Mouse (Mus musculus) neural tube, embryonic 15.5 days (tissue): ENCODE measurements at regions not wholly inside any gene's neighbourhood (a gene's known extent, or its start where the extent isn't known, plus 50 kb on each side); places are given as distances from the start of the nearest gene placed in this dataset.

Experiments
- ATAC-seq: fragments of 200-750 bp; cut with Nextera tagmentation; 2 replicates; pipeline ENCODE4 v1.8.0; 2017; ENCODE audit warnings: mild to moderate bottlenecking, moderate TSS enrichment, moderate library complexity; ENCODE audit not compliant: low FRiP score
- H3K27ac ChIP-seq: fragments of 300-500 bp; sonication (generic); replicated peaks from 2 replicates; pipeline ENCODE4 v1.5.1; 2015; ENCODE audit warnings: mild to moderate bottlenecking, inconsistent platforms
- H3K27me3 ChIP-seq: fragments of 300-500 bp; sonication (generic); replicated peaks from 2 replicates; pipeline ENCODE4 v1.6.1; 2015; ENCODE audit warnings: inconsistent platforms
- H3K36me3 ChIP-seq: fragments of 300-500 bp; sonication (generic); 2 replicates; pipeline ENCODE4 v1.6.1; 2015; ENCODE audit warnings: inconsistent platforms
- H3K4me1 ChIP-seq: fragments of 300-500 bp; sonication (generic); 2 replicates; pipeline ENCODE4 v1.6.1; 2015; ENCODE audit warnings: inconsistent platforms
- H3K4me2 ChIP-seq: fragments of 300-500 bp; sonication (generic); 2 replicates; pipeline ENCODE4 v1.6.1; 2015; ENCODE audit warnings: inconsistent platforms, mild to moderate bottlenecking, moderate library complexity
- H3K4me3 ChIP-seq: fragments of 300-500 bp; sonication (generic); replicated peaks from 2 replicates; pipeline ENCODE4 v1.5.1; 2015; ENCODE audit warnings: mild to moderate bottlenecking, inconsistent platforms
- H3K9ac ChIP-seq: fragments of 300-500 bp; sonication (generic); replicated peaks from 2 replicates; pipeline ENCODE4 v1.6.1; 2015; ENCODE audit warnings: mild to moderate bottlenecking, inconsistent platforms
- H3K9me3 ChIP-seq: fragments of 300-500 bp; sonication (generic); replicated peaks from 2 replicates; pipeline ENCODE4 v1.6.1; 2016; ENCODE audit warnings: inconsistent platforms
- WGBS: fragments of 180-500 bp; shearing (Covaris S2); methylation state at CpG from one replicate; pipeline ENCODE4 v1.1.7; 2015; ENCODE audit warnings: mixed read lengths; 5-methylcytosine and 5-hydroxymethylcytosine counted together

DNA sequence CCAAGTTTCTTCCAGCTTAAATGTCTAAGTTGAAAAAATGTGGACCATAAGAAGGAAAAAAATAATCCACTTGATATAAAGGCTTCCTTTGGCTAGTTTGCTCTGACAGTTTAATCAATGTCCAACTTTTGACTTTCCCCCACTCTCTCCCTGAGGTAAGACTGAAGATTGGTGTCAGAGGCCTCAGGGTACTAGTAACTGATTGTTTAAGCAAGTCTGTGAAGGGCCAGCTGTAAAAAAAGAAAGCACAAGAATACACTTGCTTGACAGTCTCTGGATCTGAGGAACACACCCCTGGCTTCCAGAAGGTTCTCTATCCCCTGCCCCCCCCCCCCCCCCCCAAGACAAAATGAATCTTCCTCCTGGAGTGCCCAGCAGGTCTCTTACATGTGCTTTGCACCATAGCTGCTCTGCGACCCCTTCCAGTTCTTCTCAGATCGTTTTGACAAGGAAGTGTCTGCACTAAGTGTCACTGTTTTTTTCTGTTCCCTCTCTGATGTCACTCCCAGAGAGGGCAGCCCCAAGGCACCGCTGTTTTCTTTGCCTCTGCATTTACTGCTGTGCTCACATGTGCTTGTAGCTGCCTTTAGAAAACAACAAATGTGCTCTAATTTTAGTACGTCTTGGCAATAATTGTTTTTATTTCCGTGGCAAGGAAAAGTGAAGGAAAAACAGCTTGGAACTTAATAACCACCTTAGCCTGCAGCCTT, 462.1 kb upstream of the Nr2f2 start:
- WGBS, result 49% methylated on average over 5 of the region's 5 CpGs
- ATAC-seq, result no peak
- no peak overlapping the region for H3K4me2 ChIP-seq

DNA sequence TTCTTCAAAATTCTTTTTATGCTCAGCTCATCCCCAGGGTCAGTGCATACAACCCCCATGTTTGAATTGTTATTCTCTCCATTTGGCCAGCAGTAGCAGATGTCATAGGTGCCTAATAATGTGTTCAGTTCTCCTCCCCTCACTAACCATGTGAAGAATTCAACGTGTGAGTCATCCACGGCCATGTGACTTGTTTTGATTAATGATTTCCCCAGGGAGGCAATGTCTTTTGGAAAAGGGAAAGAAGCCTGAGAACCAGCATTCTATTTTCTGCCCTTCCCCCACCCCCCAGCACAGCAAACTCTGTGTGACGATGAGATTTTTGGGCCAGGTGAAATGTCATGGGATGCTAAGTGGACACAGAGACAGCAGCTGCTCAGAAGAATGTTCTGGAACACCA, 459.5 kb upstream of the Nr2f2 start:
- H3K9ac ChIP-seq, result no peak overlapping the region
- H3K4me3 ChIP-seq, result no peak overlapping the region
- no peaks in the 10 kb centered on the region for H3K9me3 ChIP-seq
- WGBS, result 56% methylated on average over 3 of the region's 3 CpGs
- H3K36me3 ChIP-seq, result no peaks in the 10 kb centered on the region
- H3K27ac ChIP-seq, result no peak overlapping the region
- H3K27me3 ChIP-seq, result no peaks in the 10 kb centered on the region
- no peak overlapping the region for H3K4me2 ChIP-seq
- H3K4me1 ChIP-seq, result peaks cover 10% of the 10 kb centered on the region
- no peak for ATAC-seq

More for the DNA sequence above, 462.1 kb upstream of the Nr2f2 start:
- H3K27ac ChIP-seq, result no peak overlapping the region
- H3K9me3 ChIP-seq, result no peaks in the 10 kb centered on the region
- no peak overlapping the region for H3K4me3 ChIP-seq
- H3K36me3 ChIP-seq, result no peaks in the 10 kb centered on the region
- H3K9ac ChIP-seq, result no peak overlapping the region
- no peaks in the 10 kb centered on the region for H3K27me3 ChIP-seq
- H3K4me1 ChIP-seq, result no peaks in the 10 kb centered on the region

DNA sequence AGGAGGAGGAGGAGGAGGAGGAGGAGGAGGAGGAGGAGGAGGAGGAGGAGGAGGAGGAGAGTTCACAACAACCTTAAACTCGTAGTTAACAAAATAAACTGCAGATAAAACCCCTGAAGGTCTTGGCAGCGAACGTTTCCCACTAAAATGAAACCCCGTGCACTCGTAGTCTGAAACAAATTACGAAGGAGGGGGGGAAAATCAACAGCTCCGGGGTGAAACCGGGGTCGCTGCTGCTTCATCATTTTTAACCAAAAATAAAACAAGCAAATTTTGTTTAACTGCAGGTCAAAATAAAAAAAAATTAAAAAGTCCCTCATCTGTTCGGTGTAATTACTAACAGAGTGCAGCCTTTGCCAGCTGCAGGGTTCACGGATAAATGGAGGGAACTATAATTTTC, 456.5 kb upstream of the Nr2f2 start:
- H3K36me3 ChIP-seq, result no peaks in the 10 kb centered on the region
- no peaks in the 10 kb centered on the region for H3K27me3 ChIP-seq
- peaks cover 11% of the 10 kb centered on the region for H3K4me1 ChIP-seq
- no peaks in the 10 kb centered on the region for H3K9me3 ChIP-seq
- peak overlapping the region; percentile 52 for H3K4me2 ChIP-seq
- no peak overlapping the region for H3K9ac ChIP-seq
- peak overlapping the region; percentile 25 for H3K4me3 ChIP-seq
- no peak overlapping the region for H3K27ac ChIP-seq
- ATAC-seq, result no peak
- 13% methylated on average over 11 of the region's 11 CpGs for WGBS

DNA sequence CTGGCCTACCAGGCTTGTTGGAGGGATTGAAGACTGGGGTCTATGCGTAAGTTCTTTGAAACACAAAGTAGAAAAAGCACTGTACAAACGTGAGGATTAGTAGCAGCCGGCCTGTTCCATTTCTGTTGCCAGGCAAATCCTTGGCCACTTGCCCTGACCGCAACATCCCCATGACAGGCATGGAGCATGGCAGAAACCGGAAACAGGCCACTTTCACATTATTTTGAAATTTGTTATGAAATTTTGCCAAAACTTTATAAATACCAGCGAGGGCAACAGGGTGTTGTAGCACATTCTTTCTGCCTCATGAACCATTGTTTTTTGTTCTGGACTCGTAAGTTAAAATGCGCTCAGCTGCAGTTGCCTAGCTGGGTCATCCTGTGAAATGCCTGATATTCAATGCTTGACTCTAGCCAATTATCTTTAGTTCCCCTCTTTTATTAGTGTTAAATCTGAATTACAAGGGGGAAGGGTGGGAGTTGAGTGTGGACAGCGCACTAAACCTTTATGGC, 455.8 kb upstream of the Nr2f2 start:
- Histone ChIP-seq H3K27ac (0 out of 2 replicates have a peak overlapping the region, but pooled peaks have one; percentile 45), H3K4me2 (peak overlapping the region; percentile 52), H3K9ac (no peak overlapping the region), H3K27me3 (no peaks in the 10 kb centered on the region), H3K36me3 (no peaks in the 10 kb centered on the region), H3K4me1 (peaks cover 16% of the 10 kb centered on the region), H3K9me3 (no peaks in the 10 kb centered on the region), H3K4me3 (peak overlapping the region; percentile 14; the same call in 1 of the 2 replicates)
- peak; percentile 72; the same call in 1 of the 2 replicates for ATAC-seq
- WGBS, result 23% methylated on average over 9 of the region's 9 CpGs

DNA sequence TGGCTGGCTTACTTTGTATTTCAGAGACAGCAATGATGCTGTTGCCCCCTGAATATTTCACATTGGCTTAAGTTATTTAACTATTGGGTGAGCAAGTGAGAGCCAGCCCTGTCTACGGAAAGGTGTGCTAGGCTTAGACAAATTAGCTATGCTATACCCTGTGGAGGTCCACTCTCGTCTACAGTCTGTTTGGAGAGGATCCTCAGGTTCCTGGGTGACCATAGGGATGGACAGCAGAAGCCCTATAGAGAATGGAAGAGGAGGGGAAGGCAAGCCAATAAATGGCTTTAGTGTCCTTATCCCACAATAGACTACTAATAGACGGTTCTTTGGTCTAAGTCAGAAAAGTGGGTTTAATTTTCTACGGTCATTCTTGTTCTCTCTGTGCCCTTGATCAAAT, 455.3 kb upstream of the Nr2f2 start:
- H3K27me3 ChIP-seq, result no peaks in the 10 kb centered on the region
- peaks cover 21% of the 10 kb centered on the region for H3K4me1 ChIP-seq
- H3K9me3 ChIP-seq, result no peaks in the 10 kb centered on the region
- H3K9ac ChIP-seq, result no peak overlapping the region
- H3K4me3 ChIP-seq, result no peak overlapping the region
- 49% methylated on average over 4 of the region's 4 CpGs for WGBS
- H3K4me2 ChIP-seq, result no peak overlapping the region
- H3K36me3 ChIP-seq, result no peaks in the 10 kb centered on the region
- no peak overlapping the region for H3K27ac ChIP-seq
- no peak for ATAC-seq

DNA sequence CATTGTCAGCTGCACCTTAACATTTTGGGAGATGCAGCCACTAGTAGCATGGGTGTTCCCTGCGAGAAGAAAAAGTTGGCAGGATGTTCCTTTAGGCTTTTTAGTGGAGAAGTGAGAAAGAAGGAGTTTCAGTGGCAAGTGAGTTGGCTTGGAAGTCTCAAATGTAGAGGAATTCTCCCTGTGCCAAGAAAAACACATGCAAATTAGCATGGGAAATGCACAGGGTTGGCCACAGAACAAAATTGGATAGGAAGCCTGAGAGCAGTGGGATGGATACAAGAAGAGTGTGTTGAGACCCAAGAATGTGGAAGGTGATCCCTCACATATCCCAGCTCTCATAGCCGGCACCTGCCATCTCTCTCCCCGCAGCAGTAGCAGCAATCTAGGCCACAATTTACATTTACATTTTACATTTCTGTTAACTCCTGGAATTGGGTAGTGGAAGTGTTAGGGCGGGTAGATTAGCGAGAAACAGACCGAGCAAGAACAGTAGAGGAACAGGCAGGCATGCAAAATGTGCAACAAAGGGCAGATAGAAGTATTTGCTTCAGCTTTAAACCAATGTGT, 450.9 kb upstream of the Nr2f2 start:
- Histone ChIP-seq H3K27me3 (no peaks in the 10 kb centered on the region), H3K4me2 (no peak overlapping the region), H3K4me3 (no peak overlapping the region), H3K9me3 (no peaks in the 10 kb centered on the region), H3K9ac (no peak overlapping the region), H3K27ac (peak overlapping the region; percentile 29; the same call in 1 of the 2 replicates), H3K4me1 (peaks cover 14% of the 10 kb centered on the region; the same call in 1 of the 2 replicates), H3K36me3 (no peaks in the 10 kb centered on the region)
- WGBS, result 61% methylated on average over 6 of the region's 6 CpGs
- no peak for ATAC-seq

DNA sequence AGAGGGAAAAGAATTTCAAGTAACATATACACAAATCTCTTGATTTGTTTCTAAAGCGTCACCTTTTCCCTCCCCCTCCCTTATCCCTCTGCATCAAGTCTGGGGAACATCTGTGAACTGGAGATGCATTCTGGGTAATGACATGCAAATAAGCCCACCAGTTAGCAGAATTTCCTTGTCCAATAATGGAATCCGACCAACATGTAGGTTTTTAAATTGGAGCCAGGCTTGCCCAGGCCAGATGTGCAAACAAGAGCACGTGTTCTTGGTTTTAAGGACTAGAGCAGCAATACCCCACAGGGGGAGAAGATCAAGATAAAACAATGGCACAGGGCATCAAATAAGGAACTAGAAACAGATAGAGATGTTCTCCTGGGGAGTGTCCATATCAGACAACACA, 447.9 kb upstream of the Nr2f2 start:
- Histone ChIP-seq H3K9me3 (no peaks in the 10 kb centered on the region), H3K4me1 (peaks cover 11% of the 10 kb centered on the region; the same call in 1 of the 2 replicates), H3K36me3 (no peaks in the 10 kb centered on the region), H3K27ac (no peak overlapping the region), H3K9ac (no peak overlapping the region), H3K4me2 (no peak overlapping the region), H3K4me3 (no peak overlapping the region), H3K27me3 (no peaks in the 10 kb centered on the region)
- 47% methylated on average over 3 of the region's 3 CpGs for WGBS
- no peak for ATAC-seq

DNA sequence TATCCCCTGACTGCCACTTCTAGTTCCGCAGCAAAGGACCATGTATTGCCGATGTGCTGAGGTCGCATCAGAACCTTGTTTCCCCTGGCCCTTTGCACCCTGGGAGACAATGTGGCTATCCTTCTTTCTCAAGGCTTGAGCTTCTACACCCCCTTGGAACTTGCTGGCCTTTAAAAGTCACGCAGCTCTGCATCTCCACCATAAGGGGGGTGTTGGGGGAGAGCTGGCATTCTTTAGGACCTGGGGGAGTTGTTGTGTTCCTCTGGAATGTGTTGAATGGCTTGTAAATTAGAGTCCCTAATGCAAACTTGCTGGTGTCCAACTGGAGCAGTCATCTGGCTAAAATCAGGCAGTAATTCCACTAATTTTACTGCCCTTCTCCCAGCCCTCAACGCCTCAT, 446.6 kb upstream of the Nr2f2 start:
- H3K4me2 ChIP-seq, result no peak overlapping the region
- H3K4me1 ChIP-seq, result peaks cover 10% of the 10 kb centered on the region; the same call in 1 of the 2 replicates
- no peak overlapping the region for H3K9ac ChIP-seq
- H3K27ac ChIP-seq, result no peak overlapping the region
- H3K9me3 ChIP-seq, result no peaks in the 10 kb centered on the region
- no peak for ATAC-seq
- no peak overlapping the region for H3K4me3 ChIP-seq
- no peaks in the 10 kb centered on the region for H3K27me3 ChIP-seq
- WGBS, result 27% methylated on average over 5 of the region's 5 CpGs
- H3K36me3 ChIP-seq, result no peaks in the 10 kb centered on the region

DNA sequence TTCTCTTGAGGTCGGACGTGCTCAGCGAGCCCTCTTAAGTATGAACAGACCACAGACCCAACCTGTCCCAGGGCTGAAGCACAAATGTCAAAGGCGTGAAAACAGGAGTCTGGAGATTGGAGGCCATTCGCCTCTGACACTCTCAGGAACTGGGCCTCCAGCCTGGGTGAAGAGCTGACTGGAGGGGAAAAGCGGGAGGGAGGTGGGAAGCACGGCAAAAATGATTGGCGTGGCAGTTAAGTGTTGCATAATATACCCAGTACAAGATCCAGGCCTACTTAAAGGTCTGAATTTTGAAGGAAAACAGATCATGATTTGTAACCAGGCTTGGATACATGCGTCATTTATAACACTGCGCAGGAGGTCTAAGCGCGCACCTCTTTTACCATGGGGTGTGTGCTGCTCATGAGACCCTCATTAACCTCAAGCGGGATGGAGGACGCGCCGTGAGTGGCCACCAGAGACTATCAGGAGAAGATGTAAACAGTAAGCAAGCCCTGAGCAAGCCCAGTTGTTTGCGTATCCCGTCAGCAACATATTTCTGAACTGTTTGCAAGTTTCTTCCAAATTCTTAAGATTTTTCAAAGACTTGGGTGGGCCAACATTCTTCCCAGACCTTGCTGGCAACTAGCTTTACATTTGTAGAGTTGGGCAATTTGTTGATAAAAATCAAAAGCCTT, 444.0 kb upstream of the Nr2f2 start:
- no peaks in the 10 kb centered on the region for H3K9me3 ChIP-seq
- ATAC-seq, result no peak

DNA sequence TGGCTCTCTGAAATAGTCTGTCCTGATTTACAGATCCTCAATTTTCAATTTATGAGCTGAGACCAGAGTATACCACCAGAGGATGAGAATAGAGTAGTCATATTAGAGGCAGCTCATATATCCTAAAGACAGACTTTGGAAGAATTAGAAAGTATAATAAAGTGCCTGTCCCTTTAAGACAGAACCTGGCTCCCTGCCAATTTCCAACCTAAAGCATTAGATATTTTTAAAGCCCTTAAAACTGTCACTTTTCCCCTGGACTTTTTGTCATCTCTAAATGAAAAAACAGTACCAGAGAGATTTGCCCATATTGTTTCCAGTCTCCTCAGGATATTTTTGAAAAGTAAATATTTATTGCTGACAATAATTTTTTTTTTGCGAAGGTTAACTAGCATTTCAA, 437.7 kb upstream of the Nr2f2 start:
- no peak overlapping the region for H3K27ac ChIP-seq
- 42% methylated on average over 1 of the region's 1 CpGs for WGBS
- H3K27me3 ChIP-seq, result no peaks in the 10 kb centered on the region
- no peak for ATAC-seq
- H3K9me3 ChIP-seq, result no peaks in the 10 kb centered on the region
- H3K4me1 ChIP-seq, result no peaks in the 10 kb centered on the region
- H3K36me3 ChIP-seq, result no peaks in the 10 kb centered on the region
- no peak overlapping the region for H3K9ac ChIP-seq
- H3K4me2 ChIP-seq, result no peak overlapping the region
- H3K4me3 ChIP-seq, result no peak overlapping the region

More for the DNA sequence above, 444.0 kb upstream of the Nr2f2 start:
- Histone ChIP-seq H3K27me3 (no peaks in the 10 kb centered on the region), H3K36me3 (no peaks in the 10 kb centered on the region), H3K9ac (no peak overlapping the region), H3K27ac (no peak overlapping the region), H3K4me2 (no peak overlapping the region), H3K4me1 (no peaks in the 10 kb centered on the region), H3K4me3 (no peak overlapping the region)
- WGBS, result 91% methylated on average over 18 of the region's 18 CpGs

DNA sequence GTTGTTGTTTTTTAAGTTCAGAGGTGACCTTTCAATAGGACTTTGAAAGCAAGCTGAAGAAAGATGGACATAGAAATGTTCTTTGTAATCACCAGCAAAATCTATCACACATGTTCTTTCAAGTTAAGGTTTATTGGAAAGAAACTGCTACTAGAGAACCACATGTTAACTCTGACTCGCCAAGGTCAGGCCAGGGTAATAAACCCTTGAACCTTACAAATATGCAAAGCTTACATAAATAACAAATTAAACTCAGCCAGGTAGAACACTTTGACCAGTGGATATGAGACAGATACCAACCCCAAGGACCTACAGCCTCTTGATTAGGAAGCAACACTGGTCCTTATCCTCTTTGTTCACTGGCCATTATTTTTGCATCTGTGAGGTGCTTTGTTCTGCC, 433.4 kb upstream of the Nr2f2 start:
- no peaks in the 10 kb centered on the region for H3K27me3 ChIP-seq
- H3K27ac ChIP-seq, result no peak overlapping the region
- WGBS, result 79% methylated on average over 1 of the region's 1 CpGs
- no peaks in the 10 kb centered on the region for H3K9me3 ChIP-seq
- no peak overlapping the region for H3K4me2 ChIP-seq
- H3K4me1 ChIP-seq, result no peaks in the 10 kb centered on the region
- H3K36me3 ChIP-seq, result no peaks in the 10 kb centered on the region
- ATAC-seq, result no peak
- H3K4me3 ChIP-seq, result no peak overlapping the region
- H3K9ac ChIP-seq, result no peak overlapping the region
